Mouse (Mus musculus): ENCODE measurements around the gene Crb2.

DNA sequence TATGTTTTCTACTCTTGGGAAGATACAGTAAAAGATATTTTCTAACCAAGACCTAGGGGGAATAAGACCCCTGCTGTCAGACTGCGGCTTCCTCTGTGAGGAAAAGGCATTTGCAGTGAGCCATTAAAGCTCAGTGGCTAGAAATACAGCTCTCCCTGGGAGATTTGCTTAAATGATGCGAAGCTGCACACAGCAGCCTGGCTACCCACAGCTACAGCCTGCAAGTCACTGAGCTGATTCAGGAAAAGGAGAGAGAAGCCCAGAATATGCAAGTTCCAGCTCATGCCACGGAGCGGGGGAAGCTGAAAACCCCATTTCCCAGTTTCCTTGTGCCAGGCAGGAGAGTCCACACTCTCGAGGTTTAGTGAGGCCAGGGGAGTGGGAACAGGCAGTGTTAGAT lies 46.1 kb downstream of the Crb2 start:
- no peak for TF ChIP-seq CTCF (IDR thresholded peaks at IDR 0.05; ENCODE audit: insufficient read depth, low read length)
- TF ChIP-seq POLR2A (IDR thresholded peaks at IDR 0.05; ENCODE audit: borderline replicate concordance, extremely low read depth, low read depth, low read length) = no peak

Data from lung, adult 2 months (tissue).